Mouse (Mus musculus) liver, embryonic 14.5 days (tissue): ENCODE measurements around the gene Dclk2.

Experiments used
- CTCF ChIP-seq: IDR thresholded peaks from 2 replicates; pipeline ENCODE4 v1.5.1; 2016; ENCODE audit warnings: antibody characterized with exemption, low read depth, control low read depth
- EP300 ChIP-seq: IDR thresholded peaks from 2 replicates; pipeline ENCODE4 v1.6.1; 2016; ENCODE audit warnings: antibody characterized with exemption, low read depth

DNA sequence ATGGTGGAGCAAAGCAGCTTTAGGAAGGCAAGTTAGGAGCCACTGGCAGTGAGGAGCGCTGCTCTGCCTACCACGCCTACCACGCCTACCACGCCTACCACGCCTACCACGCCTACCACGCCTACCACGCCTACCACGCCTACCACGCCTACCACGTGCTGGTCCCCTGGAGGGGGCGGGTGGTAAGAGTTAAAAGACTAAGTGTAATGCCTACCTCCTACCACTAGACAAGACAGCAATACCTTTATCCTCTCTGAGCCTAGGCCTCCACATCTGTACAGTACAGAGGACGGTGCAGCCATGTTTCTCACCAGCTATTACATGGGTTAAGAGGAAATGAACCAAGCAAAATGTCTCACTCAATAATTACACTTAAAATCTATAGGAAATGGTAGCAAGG lies 5.4 kb downstream of the Dclk2 start:
- TF ChIP-seq EP300 (no peak), CTCF (0 out of 2 replicates have a peak, but pooled peaks have one; percentile 14)
